Mouse (Mus musculus): Measurements from ENCODE around the gene Wwp2.

Gene Wwp2

DNA sequence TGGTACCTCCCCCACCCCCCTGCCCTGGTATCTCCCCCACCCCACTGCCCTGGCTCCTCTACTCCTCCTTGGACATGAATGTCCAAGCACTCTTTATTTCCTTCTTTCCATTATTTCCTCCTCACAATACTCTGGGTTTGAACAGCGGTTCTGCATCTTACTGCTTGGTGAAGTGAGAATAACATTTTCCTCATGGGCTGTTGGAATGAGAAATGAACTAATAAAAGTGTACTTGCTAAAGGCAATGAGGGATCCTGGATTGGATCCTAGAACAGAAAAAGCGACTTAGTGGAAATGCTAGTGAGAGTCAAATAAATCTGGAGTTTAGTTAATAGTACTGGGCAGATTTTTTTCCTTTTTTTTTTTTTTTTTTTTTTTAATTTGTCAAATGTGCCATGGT lies 77.1 kb downstream of the Wwp2 start:
- no peak for DNase-seq (ENCODE audit: low spot score)

DNA sequence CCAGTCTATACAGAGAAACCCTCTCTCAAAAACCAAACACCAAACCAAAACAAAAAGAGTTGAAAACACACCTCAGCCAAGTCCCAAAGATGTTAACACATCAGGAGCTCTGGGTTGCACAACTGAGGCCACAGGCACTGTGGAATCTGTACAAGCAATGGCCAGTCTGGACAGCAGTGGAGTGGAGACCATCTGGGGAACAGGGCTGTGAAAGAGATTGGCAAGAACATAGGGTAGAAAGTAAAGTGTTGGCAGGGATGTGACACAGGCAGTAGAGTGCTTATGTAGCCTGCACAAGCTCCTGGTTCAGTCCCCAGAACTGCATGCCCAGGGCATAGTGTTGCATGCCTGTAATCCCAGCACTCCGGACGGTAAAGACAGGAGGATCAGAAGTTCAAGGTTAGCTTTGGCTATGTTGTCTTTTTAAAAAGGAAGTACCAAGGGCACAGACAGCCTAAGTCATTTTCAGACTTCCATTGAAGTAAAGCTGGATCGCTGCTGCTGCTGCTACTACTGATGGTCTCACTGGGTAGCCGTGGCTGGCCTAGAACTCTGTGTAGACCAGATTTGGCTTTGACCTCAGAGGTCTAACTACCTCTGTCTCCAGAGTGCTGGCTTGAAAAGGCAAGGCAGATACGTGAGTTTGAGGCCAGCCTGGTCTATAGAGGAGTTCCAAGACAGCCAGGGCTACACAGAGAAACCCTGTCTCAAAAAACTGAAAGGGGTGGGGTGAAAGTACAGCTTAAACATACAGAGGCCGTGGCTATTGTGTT lies 79.0 kb downstream of the Wwp2 start:
- no peak for DNase-seq (ENCODE audit: low spot score)

DNA sequence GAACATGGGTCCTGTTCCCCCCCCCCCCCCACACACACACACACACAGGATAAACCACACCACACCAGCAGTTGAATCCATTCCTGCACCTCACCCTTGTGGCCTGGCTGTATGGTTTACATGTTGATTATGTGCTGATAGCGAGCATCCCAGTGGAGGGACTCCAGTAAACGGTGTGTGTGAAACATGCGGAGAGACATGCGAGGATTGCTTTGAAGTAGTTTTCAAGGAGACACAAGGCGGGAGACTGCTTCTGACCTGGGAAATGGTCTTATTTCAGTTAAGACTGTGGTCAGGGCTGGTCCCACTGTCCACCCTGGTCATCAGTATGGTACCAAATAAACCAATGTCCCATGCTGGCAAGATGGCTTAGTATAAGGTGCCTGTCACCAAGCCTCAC lies 82.6 kb downstream of the Wwp2 start:
- no peak for DNase-seq (ENCODE audit: low spot score)

DNA sequence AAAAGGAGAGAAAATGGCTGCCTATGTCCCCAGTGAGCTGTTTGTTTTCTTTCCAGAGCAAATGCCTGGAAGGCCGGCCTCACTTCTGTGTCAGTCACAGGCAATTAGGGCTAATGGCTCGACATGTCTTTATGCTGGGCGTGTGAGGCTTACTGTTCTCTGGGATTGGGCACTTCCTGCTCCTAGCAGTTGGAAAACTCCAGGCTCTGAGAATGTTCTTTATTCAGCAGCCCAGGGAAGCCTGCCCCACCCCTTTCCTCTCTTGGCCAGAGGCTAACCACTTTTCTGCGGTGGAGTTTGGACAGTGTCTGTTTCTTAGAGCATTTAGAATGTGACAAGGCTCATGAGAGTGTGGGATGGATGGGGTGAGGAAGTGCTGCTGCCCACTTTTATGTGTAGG lies 83.7 kb downstream of the Wwp2 start:
- DNase-seq (ENCODE audit: low spot score), result no peak

DNA sequence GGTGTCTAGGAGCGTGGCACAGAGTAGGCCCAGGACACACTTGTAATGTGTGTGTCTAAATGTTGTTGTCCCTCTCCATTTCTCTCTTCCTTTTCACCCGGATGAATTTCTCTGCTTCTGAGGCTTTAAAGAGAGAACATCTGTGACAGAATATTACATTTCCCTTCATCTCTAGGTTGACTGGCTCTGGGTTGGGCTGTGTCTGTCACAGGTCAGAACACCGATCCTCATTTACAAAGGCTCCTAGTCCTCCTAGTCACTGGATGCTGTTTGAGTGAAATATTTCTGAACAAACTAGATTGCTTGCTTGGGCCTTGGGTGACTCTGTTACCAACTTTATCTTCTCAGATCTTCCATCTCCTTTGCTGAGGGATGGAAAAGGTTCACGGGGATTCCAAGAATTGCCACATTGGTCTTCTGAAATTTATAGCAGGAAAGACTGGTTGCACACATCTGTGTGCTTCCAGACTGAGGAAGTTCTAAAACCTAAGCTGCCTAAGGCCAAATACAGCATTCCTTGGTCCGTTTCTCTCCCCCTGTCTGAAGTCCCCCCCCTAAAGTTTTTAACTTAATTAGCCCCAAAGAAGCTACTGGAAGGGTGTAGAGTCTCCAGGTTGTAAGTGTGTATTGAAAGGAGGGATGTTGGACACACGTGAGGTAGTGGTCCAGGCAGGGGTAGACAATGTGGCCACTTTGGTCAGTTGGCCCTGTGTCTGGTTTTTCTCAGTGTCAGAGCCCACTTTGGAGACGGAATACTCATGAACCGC lies 85.8 kb downstream of the Wwp2 start:
- no peak for DNase-seq (ENCODE audit: low spot score)

DNA sequence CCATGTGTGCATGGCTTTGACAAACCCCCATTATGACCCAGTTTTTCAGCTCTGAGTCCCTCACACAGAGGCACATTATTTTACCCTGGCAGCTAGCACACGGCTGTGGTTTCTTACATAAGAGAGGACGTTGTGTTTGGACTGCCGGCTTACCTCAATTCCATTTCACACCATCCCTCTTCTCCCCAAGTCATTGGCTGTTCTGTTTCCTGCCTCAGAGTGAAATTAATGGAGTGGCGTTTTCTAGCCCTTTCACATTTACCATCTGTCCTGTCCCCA lies 86.3 kb downstream of the Wwp2 start:
- DNase-seq (ENCODE audit: low spot score), result no peak

DNA sequence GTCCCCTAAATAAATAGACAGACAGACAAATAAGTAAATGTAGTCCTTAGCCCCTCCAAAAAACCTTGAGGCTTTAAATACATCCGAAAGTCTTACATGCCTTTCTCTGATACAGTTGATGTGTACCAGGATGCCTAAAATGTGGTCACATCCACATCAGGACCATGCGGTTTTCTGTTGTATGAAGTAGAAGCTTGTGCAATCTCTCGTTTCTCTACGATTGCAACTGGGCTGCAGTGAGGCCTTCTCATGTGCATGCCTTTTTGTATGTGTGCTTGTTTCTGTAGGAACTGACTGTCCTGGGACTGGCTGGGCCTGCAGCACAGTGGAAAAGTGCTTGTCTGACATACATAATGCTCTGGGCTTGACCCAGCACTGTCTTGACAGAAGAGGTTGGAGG lies 88.4 kb downstream of the Wwp2 start:
- no peak for DNase-seq (ENCODE audit: low spot score)

DNA sequence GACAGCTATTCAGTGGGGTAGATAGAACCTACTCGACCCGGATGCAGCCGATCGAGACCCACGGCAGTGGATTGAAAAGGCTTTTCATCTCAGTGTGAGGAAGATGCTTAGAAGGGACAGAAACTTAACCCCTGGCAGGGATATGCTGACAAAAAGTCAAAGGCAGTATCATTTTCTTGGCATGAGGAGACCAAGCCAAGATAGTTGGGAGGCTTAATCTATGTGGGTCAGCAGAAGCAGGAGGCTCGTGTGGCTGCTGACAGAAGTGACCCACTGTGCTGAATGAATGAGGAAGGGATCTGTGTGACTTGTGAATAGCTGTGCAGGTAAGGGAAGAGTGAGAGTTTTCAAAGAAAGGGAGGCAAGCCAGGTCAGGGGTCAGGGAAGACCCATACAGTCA lies 92.6 kb downstream of the Wwp2 start:
- no peak for DNase-seq (ENCODE audit: low spot score)

DNA sequence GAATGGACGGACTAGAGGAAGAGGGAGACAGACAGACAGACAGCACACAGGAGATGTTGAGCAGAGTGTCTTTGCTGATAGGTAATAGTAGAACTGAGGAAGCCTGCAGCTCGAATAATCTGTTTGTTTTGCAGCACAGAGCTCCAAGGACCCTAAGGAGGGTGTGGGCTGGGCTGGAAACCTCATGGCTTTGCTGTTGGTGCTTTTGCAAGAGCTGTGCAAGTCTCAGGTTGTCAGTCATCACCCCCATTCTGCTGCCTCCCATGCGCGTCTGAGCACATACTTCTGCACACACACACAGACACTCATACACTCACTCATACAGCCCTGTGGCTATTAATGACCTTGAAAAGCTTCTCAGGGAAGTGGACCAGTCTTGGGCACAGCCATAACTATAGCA lies 101.3 kb downstream of the Wwp2 start:
- DNase-seq (ENCODE audit: low spot score), result no peak

DNA sequence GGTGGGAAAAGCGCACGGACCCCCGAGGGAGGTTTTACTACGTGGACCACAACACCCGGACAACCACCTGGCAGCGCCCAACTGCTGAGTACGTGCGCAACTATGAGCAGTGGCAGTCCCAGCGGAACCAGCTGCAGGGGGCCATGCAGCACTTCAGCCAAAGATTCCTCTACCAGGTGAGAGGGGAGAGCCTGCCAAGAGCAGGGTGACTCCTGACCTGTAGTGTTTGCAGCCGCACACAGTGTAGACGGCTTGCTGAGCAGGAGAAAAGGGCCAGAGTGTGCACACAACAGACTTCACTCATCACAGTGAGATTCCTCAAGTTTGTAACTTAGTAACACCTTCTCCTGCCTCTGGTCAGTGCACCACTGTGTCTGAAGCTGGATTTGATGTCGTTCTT lies 104.5 kb downstream of the Wwp2 start:
- DNase-seq (ENCODE audit: low spot score), result no peak

DNA sequence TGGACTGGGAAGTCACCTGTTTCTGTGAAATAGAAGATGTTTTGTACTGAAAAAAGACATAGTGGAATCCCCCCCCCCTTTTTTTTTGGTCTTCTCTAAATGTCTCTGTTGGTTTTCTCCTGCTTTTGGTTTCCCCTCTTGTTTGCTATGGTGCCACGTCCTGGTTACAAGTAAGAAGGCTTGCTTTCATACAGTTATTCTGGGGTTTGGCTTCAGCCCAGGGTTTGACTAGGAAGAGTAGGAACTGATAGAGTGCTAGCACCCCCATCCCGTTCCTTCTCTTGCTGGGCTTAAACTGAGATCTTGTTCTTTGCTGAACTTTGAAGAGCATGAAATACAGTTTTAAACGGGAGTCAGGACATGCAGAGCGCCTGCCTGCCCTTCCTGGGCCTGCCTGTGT lies 105.2 kb downstream of the Wwp2 start:
- DNase-seq (ENCODE audit: low spot score), result no peak

DNA sequence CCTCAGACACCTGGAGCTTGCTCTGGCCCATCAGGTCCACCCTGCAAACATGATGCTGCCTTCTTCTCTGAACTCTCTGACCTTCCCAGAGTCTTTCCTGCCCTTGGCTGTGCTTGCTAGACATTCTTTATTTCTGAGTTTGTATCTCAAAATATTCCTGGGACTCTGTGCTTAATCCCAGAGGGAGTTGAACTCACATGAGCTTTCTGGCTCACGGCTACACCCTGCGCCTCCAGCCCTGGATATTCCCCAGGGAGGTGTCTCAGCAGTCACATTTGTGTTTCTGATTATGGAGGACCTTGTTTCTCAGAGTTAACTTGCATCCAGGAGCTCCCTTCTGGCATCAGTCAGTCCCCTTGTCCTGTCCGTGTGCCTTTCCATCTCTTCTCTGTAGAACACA lies 106.0 kb downstream of the Wwp2 start:
- DNase-seq (ENCODE audit: low spot score), result no peak

DNA sequence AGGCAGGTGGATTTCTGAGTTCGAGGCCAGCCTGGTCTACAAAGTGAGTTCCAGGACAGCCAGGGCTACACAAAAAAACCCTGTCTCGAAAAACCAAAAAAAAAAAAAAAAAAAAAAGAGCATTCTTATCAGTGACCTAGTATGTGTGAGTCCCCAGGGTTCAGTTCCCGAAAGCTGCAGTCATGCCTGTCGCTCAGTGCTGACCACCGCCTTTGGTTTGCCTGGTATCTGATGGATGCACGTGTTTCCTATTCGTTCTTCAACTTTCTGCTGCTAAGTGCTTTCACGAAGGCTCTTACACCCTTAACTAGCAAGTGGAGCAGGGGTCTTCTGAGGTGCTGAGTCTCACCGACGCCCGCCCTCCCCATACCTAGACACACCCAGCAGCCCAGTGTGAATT lies 107.5 kb downstream of the Wwp2 start:
- no peak for DNase-seq (ENCODE audit: low spot score)

DNA sequence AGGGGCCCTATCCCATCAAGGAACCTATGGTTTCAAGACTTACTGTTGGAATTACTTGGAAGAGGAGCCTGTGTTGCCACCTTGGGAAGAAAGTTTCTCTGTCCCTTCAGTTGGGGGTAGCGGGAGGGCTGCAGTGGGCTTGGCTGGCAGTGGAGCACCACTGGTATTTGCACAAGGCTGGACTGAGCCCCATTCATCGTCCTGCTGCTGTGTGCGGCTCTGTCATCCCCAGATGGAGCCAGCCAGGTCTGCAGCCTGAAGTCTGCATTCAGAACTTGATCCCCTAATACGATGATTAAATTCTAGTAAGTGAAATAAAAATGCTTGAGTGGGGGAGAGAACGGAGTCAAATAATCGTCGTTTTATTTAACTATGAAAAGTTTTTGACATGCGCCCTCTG lies 108.0 kb downstream of the Wwp2 start:
- DNase-seq (ENCODE audit: low spot score), result no peak

DNA sequence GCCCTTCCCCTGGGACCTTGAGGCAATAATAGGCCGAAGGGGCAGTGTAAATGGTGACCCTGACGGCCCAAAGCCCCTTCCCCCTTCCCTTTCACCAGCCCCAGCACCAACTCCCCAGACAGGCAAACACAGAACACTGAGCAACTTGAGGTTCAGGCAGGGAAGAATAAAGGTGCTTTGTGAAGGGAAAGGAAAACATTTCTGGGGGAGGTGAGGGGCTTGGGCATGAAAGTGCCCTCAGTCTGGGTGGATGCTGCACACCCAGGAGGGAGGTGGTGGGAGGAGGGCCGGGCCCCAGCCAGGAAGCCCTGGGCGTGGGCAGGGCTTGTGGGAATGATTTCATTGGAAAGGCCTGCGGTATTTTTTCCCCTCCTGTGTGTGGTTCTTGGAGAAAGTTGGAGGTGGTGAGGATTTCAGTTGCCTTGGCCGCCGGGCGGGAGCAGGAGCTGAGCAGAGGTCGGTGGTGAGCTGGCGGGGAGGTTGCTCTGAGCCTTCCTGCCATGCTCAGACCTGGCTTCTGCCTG lies 108.5 kb downstream of the Wwp2 start:
- no peak for DNase-seq (ENCODE audit: low spot score)

DNA sequence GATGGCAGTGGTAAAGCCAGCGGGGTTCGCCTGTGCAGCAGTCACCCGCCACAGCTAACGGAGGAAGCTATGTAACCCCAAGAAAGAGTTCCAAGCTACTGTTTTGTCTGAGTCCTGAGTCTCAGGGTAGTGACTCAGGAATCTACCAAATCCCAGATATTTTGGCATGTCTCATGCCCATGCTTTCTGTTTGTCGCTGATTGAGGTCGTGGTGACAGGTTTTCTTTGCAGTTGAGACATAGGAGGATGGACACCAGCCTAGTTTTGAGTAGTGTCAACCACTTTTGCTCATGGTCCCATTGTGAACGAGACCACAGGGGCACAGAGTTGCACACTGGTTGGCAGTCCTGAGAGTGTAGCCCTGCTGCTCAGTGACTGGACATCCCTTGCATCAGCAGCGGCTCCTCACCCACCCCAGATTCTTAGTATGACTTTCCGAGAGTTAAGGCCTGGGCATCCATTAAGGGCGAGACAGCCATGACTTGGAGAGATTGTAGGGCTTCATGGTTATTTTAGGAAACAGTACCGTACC lies 109.5 kb downstream of the Wwp2 start:
- no peak for DNase-seq (ENCODE audit: low spot score)

DNA sequence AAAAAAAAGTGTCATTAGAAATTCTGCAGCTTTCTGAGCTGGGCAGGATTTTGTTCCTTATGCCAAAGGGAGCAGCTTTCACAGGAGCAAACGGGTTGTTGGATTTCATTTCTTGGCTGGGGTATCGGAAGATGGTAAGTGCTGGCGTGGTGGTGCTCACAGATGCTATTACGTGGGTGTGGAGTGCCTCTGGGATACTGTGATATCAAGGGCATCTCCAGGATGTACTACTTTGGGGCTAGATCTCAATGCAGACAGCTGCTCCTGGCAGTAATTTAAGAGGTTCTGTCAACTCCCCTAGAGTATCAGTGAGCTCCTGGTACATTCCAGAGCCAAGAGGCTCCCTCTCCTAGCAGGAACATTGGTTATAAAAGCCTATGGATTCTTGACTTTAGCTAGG lies 110.0 kb downstream of the Wwp2 start:
- no peak for DNase-seq (ENCODE audit: low spot score)

DNA sequence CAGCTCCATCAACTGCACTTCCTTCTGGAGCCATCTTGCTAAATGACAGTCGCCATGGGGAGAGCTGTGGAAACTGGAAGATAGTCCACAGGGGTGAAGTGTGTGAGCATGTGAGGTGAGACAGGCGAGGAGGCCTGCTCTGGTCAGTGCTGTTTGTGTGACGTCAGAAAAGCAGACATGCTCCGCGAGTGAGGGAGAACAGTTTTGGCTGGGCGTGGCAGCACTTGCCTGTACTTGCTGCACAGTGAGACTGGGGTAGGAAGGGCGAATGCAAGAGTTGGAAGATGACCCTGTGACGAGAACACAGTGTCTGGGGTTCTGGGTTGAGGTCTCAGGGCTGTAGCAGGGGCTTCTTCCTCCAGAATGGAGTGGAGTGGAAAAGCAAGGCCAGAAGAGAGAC lies 110.7 kb downstream of the Wwp2 start:
- no peak for DNase-seq (ENCODE audit: low spot score)

DNA sequence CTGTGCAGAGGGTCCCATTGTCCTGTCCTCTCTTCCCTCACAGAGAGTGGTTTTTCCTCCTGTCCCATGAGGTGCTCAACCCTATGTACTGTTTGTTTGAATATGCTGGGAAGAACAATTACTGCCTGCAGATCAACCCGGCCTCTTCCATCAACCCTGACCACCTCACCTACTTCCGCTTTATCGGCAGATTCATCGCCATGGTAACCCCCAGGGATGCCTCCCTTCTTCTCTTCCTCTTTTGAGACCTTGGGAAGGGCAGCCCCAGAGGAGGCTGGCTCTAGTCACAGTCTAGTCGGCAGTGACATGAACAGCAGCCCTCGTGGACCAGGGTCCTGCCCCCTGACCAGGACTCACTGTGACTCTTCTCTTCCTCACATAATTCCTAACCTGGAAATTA lies 116.1 kb downstream of the Wwp2 start:
- DNase-seq (ENCODE audit: low spot score), result no peak

DNA sequence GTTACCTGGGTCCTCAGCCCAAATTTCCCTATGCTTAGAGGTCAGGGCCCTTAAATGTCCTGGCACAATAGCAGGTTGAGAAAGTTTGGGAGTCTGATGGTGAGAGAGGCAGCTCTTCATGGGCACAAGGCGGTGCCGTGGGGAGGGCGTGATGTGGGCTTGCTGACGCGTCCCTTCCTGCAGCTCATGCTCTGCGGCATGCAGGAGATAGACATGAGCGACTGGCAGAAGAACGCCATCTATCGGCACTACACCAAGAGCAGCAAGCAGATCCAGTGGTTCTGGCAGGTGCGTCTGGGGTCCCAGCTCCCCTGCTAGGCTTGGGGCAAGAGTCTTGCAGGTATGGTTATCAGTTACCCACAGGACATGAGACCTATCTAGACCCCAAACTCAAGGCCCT lies 119.1 kb downstream of the Wwp2 start:
- no peak for DNase-seq (ENCODE audit: low spot score)

DNA sequence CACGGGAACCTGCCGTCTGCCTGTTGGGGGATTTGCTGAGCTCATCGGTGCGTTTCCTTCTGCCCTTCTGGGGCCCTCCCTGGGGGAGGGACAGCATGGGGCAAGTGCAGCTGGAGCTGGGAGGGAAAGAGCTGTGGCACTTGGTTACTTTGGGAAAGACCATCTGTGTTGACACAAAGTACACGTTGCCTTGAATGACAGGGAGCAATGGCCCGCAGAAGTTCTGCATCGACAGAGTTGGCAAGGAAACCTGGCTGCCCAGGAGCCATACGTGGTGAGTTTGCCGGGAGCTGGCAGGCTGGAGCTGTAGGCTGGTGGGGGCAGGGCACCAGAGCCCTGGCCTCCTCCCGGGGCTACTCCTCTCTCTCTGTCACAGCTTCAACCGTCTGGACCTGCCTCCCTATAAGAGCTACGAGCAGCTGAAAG lies 120.4 kb downstream of the Wwp2 start:
- no peak for DNase-seq (ENCODE audit: low spot score)

DNA sequence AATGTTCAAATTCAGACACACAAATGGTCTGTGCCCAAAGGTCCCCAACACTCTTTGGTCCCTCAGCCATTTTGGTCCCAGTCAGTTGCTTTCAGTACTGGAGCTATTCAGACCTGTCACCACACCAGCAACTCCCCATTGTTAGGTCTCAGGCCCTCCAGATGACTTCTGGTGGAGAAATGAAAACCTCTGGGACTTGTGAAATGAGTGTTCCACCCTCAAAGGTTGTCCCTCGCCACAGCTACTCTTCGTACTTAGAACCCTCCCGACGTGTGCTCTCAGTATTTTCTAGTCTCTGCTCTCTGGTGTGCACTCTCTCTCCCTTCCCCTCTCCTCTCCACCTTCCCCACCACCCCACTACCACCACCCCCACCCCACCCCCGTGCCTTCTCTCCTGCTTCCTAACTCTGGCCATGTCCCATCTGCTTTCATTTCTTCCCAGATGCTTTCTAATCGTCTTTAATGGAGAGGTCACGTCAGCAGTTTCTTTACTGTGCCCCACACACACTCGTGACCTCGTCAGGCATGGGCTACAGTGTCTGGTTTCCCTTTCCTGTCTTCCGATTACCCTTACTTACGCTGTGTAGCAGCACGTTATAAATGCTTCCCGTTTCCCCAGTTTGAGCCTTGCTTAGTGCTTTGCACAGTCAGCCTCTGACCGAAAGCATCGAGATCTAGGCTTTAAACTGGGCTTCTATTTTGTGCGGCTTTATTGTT lies 124.8 kb downstream of the Wwp2 start:
- DNase-seq (ENCODE audit: low spot score), result no peak

DNA sequence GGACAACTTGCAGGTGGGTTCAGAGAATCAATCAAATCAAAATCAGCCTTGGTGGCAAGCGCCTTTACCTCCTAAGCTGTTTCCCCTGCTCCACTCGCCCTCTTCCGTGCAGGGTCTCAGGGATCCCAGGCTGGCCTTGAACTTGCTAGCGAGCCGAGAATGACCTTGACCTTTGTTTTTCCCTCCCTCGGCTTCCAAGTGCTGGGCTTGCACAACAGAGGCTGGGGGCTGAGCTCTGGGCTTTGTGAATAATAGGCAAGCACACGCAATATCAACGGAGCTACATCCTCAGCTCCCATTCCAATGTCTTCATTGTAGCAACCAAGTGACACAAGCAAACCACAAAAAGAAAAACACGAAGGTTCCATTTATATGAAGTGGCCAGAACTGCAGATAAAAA lies 126.0 kb downstream of the Wwp2 start:
- no peak for DNase-seq (ENCODE audit: low spot score)
